Mouse (Mus musculus): Measurements from ENCODE around the gene Fscn2. TPM values are rescaled to one million over a fixed set of nuclear protein-coding genes. Genes with fewer than 3 reads are reported as not detected.
A peak's percentile ranks its signal among the peaks of the same experiment; 100 is the strongest.

Fscn2 gene
- polyA plus RNA-seq, 1 experiment from 2014 or later: 2.6 TPM

- no peaks in the 10 kb centered on the region for H3K36me3 ChIP-seq
- H3K27ac ChIP-seq: no peak overlapping the region
- H3K4me2 ChIP-seq: no peak overlapping the region
- 91% methylated on average over 17 of the region's 17 CpGs for WGBS
- ATAC-seq (ENCODE audit: low FRiP score): no peak
- no peak overlapping the region for H3K4me3 ChIP-seq
- no peaks in the 10 kb centered on the region for H3K27me3 ChIP-seq
- no peak overlapping the region for H3K9ac ChIP-seq
- no peaks in the 10 kb centered on the region for H3K9me3 ChIP-seq
- H3K4me1 ChIP-seq (replicated peaks): peaks cover 70% of the 10 kb centered on the region
Observed at GRCm38 (mm10) chr11:120354304-120355276, 6.7 kb upstream of the Fscn2 start.

GRCm38 (mm10) chr11:120355277-120356039 lies 5.9 kb upstream of the Fscn2 start:
- no peak overlapping the region for H3K4me2 ChIP-seq
- no peak overlapping the region for H3K9ac ChIP-seq
- H3K27ac ChIP-seq: no peak overlapping the region
- WGBS: 78% methylated on average over 5 of the region's 5 CpGs
- no peaks in the 10 kb centered on the region for H3K9me3 ChIP-seq
- peaks cover 71% of the 10 kb centered on the region for H3K4me1 ChIP-seq (replicated peaks)
- no peak for ATAC-seq (ENCODE audit: low FRiP score)
- no peak overlapping the region for H3K4me3 ChIP-seq
- H3K36me3 ChIP-seq: no peaks in the 10 kb centered on the region
- H3K27me3 ChIP-seq: no peaks in the 10 kb centered on the region

GRCm38 (mm10) chr11:120356319-120356840 lies 5.0 kb upstream of the Fscn2 start:
- no peak overlapping the region for H3K9ac ChIP-seq
- no peak overlapping the region for H3K4me2 ChIP-seq
- WGBS: 89% methylated on average over 15 of the region's 15 CpGs
- no peaks in the 10 kb centered on the region for H3K27me3 ChIP-seq
- no peaks in the 10 kb centered on the region for H3K9me3 ChIP-seq
- H3K36me3 ChIP-seq: no peaks in the 10 kb centered on the region
- H3K4me1 ChIP-seq (replicated peaks): peaks cover 67% of the 10 kb centered on the region
- no peak for ATAC-seq (ENCODE audit: low FRiP score)
- H3K4me3 ChIP-seq: no peak overlapping the region
- H3K27ac ChIP-seq: no peak overlapping the region; the same call in 1 of the 2 replicates

- Histone ChIP-seq H3K4me1 (replicated peaks) (peaks cover 63% of the 10 kb centered on the region), H3K4me3 (no peak overlapping the region)
Observed at GRCm38 (mm10) chr11:120356900-120357299, 4.4 kb upstream of the Fscn2 start.

GRCm38 (mm10) chr11:120357791-120358401 lies 3.4 kb upstream of the Fscn2 start:
- Histone ChIP-seq H3K4me3 (no peak overlapping the region), H3K4me1 (replicated peaks) (peaks cover 53% of the 10 kb centered on the region), H3K36me3 (no peaks in the 10 kb centered on the region), H3K4me2 (peak overlapping the region; percentile 27), H3K27me3 (no peaks in the 10 kb centered on the region), H3K9me3 (no peaks in the 10 kb centered on the region), H3K27ac (peak overlapping the region; percentile 91), H3K9ac (peak overlapping the region; percentile 54; the same call in 1 of the 2 replicates)
- peak; percentile 86 for ATAC-seq (ENCODE audit: low FRiP score)
- WGBS: 7% methylated on average over 10 of the region's 10 CpGs

More at GRCm38 (mm10) chr11:120356900-120357299, 4.4 kb upstream of the Fscn2 start:
- H3K9ac ChIP-seq: no peak overlapping the region
- no peaks in the 10 kb centered on the region for H3K27me3 ChIP-seq
- WGBS: 94% methylated on average over 4 of the region's 4 CpGs
- no peak overlapping the region; the same call in 1 of the 2 replicates for H3K27ac ChIP-seq
- no peak overlapping the region for H3K4me2 ChIP-seq
- H3K36me3 ChIP-seq: no peaks in the 10 kb centered on the region
- ATAC-seq (ENCODE audit: low FRiP score): no peak
- no peaks in the 10 kb centered on the region for H3K9me3 ChIP-seq

DNA sequence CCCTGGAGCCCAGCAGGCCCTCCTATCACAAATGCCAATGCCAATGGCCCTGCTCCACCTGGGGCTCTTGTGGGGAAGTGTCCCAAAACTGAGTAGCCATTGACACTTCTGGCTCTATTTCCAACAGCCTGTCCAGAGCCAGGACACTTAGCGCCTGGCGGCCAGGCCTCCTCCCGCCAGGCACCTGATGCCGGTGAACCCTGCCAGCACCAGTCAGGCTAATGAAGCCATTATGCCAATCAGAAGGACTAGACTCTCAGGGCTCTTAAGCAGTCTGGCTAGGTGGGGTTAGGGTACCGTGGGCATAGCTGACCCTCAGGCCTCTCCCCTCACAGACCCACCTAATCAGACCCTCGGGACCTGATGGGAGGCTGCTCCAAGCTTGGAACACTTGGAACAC lies 1.9 kb upstream of the Fscn2 start:
- Histone ChIP-seq H3K4me2 (no peak overlapping the region), H3K27me3 (no peaks in the 10 kb centered on the region), H3K9me3 (no peaks in the 10 kb centered on the region), H3K9ac (peak overlapping the region; percentile 43; the same call in 1 of the 2 replicates), H3K4me1 (replicated peaks) (peaks cover 42% of the 10 kb centered on the region), H3K27ac (no peak overlapping the region; the same call in 1 of the 2 replicates), H3K4me3 (no peak overlapping the region), H3K36me3 (no peaks in the 10 kb centered on the region)
- WGBS: 76% methylated on average over 6 of the region's 6 CpGs
- no peak for ATAC-seq (ENCODE audit: low FRiP score)

DNA sequence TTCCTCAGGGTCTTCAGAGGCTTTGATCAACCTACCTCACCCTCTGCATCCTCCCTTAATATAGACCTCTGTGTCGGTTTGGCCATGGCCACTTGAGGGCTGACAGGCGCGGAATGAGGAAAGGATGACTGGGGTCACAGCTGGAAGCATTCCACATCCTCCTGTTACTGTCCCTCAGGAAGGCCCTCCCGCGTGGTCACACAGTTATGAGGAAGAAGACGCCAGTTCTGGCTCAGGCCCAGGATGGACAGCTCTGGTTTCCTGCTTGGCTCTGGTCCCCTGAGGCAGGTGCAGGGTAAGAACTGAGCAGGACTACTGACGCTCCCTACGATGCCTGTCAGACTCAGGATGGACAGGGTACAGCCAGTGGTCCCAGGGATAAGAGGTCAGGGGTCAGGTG lies 1.3 kb upstream of the Fscn2 start:
- no peak overlapping the region for H3K4me2 ChIP-seq
- no peak for ATAC-seq (ENCODE audit: low FRiP score)
- H3K27me3 ChIP-seq: no peaks in the 10 kb centered on the region
- H3K9ac ChIP-seq: peak overlapping the region; percentile 46
- no peaks in the 10 kb centered on the region for H3K9me3 ChIP-seq
- H3K4me1 ChIP-seq (replicated peaks): peaks cover 42% of the 10 kb centered on the region
- no peak overlapping the region for H3K4me3 ChIP-seq
- no peak overlapping the region for H3K27ac ChIP-seq
- H3K36me3 ChIP-seq: no peaks in the 10 kb centered on the region
- WGBS: 63% methylated on average over 8 of the region's 8 CpGs

GRCm38 (mm10) chr11:120360755-120361154 lies 579 bp upstream of the Fscn2 start:
- H3K4me1 ChIP-seq (replicated peaks): peaks cover 42% of the 10 kb centered on the region
- no peaks in the 10 kb centered on the region for H3K27me3 ChIP-seq
- H3K27ac ChIP-seq: no peak overlapping the region
- no peak for ATAC-seq (ENCODE audit: low FRiP score)
- no peak overlapping the region for H3K4me2 ChIP-seq
- no peaks in the 10 kb centered on the region for H3K36me3 ChIP-seq
- H3K9ac ChIP-seq: peak overlapping the region; percentile 46; the same call in 1 of the 2 replicates
- no peak overlapping the region for H3K4me3 ChIP-seq
- 73% methylated on average over 5 of the region's 5 CpGs for WGBS
- no peaks in the 10 kb centered on the region for H3K9me3 ChIP-seq

- peaks cover 52% of the 10 kb centered on the region for H3K4me1 ChIP-seq (replicated peaks)
- no peak for ATAC-seq (ENCODE audit: low FRiP score)
- H3K36me3 ChIP-seq: 0 out of 2 replicates have a peak, but pooled peaks cover 5% of the 10 kb centered on the region
- H3K27ac ChIP-seq: no peak overlapping the region
- H3K4me3 ChIP-seq: no peak overlapping the region
- no peaks in the 10 kb centered on the region for H3K27me3 ChIP-seq
- WGBS: 86% methylated on average over 6 of the region's 6 CpGs
- H3K9me3 ChIP-seq: no peaks in the 10 kb centered on the region
- no peak overlapping the region for H3K9ac ChIP-seq
- H3K4me2 ChIP-seq: no peak overlapping the region
Observed at GRCm38 (mm10) chr11:120362891-120363290, 1.6 kb downstream of the Fscn2 start.

DNA sequence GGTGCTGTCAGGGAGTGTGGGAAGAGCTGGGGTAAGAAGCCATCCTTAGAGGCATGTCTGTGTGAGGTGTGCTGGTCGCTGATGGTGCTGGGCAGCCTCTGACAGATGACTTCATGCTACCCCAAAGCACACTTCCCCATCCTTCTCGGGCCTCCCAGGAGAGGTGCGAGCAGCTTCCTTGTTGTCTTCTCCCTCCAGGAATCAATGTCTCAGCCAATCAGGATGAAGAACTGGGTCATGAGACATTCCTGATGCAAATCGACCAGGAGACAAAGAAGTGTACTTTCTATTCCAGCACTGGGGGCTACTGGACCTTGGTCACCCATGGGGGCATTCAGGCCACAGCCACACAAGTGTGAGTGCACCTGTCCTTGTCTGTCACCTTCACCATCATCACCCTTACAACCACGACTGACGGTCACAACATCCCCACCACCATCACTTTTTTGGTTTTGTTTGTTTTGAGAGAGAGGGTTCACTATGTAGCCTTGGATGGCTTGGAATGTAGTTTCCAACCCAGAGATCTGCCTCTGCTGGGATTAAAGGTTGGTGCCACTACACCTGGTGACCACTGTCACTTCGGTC lies 5.2 kb downstream of the Fscn2 start:
- H3K36me3 ChIP-seq: peaks cover 37% of the 10 kb centered on the region
- H3K9me3 ChIP-seq: no peaks in the 10 kb centered on the region
- H3K27ac ChIP-seq: peak overlapping the region; percentile 62
- 0 out of 2 replicates have a peak overlapping the region, but pooled peaks have one; percentile 7 for H3K9ac ChIP-seq
- H3K4me1 ChIP-seq (replicated peaks): peaks cover 33% of the 10 kb centered on the region
- WGBS: 38% methylated on average over 7 of the region's 7 CpGs
- no peak overlapping the region for H3K4me3 ChIP-seq
- ATAC-seq (ENCODE audit: low FRiP score): no peak
- no peaks in the 10 kb centered on the region for H3K27me3 ChIP-seq
- H3K4me2 ChIP-seq: no peak overlapping the region

DNA sequence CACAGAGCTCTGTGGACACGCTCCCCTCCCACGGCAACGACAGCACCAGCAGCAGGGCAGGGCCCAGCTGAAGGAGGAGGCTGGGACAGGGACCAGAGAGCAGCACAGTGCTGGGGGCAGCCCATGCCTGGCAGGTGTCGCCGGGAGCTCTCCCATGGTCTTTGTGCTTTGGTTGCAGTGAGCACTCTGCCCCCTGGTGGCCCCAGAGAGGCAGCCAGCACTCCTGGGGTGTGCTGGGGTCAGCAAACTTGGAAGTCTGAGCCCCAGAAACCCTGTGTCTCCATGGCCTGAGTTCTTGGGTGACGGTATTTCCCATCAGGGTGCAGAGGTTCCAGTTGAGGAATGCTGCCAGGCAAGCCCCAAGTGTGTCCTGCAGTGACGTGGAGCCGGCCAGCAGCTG lies 8.3 kb downstream of the Fscn2 start:
- Histone ChIP-seq H3K36me3 (peaks cover 69% of the 10 kb centered on the region), H3K4me3 (no peak overlapping the region), H3K4me2 (no peak overlapping the region), H3K9ac (peak overlapping the region; percentile 64), H3K9me3 (no peaks in the 10 kb centered on the region), H3K4me1 (replicated peaks) (peaks cover 33% of the 10 kb centered on the region), H3K27me3 (no peaks in the 10 kb centered on the region), H3K27ac (0 out of 2 replicates have a peak overlapping the region, but pooled peaks have one; percentile 35)
- 39% methylated on average over 8 of the region's 8 CpGs for WGBS
- peak; percentile 60 for ATAC-seq (ENCODE audit: low FRiP score)
